Mouse (Mus musculus) frontal cortex, postnatal 36 days (tissue): ENCODE data around the gene Usp32.
A peak's percentile ranks its signal among the peaks of the same experiment; 100 is the strongest.
"Not testable (repeated sequence)": the region's sequence is repeated elsewhere in the genome, so short reads cannot be mapped to it uniquely, and the experiment has no call there.

Source experiments
- DNase-seq, 2 experiments: peaks; one replicate each; pipeline ENCODE4 v3.0.0; 2022; ENCODE audit warnings: low spot score in 2 of 2

Gene Usp32

GRCm38 (mm10) chr11:85139581-85140540 lies at the start of gene Usp32:
Usp32 (minus strand) TSS chr11:85140161.
- peak; percentile 95 to 96 for DNase-seq

DNA sequence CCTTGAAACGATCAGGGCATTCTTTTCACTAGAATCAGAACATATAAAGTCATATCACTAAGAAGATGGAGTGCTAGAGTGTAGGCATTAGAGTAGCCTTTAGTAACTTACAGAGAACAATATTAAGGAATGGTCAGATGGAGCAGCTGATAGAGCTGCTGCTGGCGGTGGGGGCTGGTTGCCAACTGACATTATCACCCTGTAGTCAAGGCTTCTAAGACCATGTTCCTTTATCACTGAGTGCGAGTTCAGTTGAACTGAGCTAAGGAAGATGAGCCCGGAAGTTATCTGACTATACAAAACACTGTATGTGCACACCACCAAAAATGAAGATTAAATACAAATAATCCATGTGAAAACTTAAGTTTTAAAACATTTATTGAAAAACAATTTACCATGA lies 49.1 kb upstream of the Usp32 start:
- no peak for DNase-seq

GRCm38 (mm10) chr11:85184839-85185238 lies 44.9 kb upstream of the Usp32 start:
- DNase-seq, result no peak

- DNase-seq, result peak in 1 of 2 experiments; percentile 23
Observed at GRCm38 (mm10) chr11:85184082-85184481, 44.1 kb upstream of the Usp32 start.

GRCm38 (mm10) chr11:85183284-85183779 lies 43.4 kb upstream of the Usp32 start:
- no peak for DNase-seq

- DNase-seq, result peak; percentile 66 to 70
Observed at GRCm38 (mm10) chr11:85182617-85183283, 42.8 kb upstream of the Usp32 start.

DNA sequence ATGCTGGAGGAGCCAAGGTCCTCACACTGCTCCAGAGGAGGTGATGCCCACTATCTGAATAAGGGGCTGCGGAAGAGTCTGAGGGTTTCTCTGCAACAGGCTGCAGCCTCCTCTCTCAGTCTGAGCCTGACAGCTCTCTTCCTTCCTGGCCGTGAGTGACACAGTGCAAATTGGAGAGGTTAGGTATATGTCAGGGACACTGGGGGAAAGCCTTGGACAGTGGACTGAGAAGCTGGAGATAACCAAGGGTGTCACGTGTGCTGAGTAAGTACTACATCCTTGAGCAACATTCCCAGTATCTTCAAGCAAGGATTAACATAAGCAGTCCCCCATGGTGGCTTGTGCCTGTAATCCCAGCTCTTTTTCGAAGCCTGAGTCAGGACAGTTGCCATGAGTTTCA lies 38.5 kb upstream of the Usp32 start:
- DNase-seq, result no peak

DNA sequence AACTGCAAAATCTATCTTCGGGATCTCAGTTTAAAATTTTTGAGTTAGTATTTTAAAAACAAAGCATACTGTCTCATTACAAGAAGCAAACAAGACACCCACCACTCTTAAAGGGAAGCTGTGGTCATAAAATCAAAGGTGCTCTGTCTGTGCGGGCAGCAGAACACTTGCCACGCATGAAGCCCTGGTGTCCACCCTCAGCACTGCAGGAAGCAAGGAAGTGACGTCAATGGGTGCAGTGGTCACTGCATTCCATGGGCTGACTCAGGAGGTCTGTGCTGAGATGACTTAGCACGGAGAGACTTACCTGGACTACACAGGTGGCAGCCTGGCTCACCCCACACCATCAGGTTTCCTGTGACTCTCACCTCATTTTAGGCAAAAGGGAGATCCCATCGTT lies 37.8 kb upstream of the Usp32 start:
- DNase-seq, result no peak

DNA sequence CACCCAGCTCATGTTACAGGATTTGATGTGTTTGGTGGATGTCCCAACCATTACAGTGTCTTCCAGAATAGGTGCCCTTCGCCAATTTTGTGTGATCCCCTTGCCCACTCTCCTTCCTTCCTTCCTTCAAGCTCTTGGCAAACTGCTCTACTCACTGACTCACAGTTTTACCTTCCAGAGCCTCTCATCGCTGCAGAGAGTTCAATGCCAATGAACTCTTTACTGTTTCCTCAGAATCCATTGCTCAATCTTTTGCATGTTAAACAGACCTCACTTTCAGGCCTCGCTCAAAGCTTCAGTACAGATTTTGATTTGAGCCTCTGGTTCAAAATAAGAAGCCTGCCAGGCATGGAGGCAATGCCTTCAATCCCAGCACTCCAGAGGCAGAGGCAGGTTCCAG lies 36.0 kb upstream of the Usp32 start:
- no peak for DNase-seq

DNA sequence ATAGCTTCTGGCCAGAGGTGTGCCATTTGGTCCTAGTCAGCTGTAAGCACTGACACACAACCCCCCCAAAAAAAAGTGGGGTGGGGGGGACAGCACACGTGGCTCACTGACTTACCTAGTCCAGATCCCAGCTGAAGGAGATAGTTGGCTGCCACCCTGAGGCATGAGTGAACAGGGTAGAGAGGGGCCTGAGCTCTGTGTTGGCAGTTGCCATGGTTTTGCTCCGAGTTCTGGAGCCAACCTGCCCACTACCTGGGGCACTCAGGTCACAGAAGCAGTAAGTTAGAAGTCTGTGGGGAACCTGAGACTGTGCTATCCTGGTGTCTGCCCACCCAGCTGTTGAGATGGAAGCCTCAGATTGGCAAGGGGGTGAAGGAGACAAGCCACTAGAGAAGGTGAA lies 30.9 kb upstream of the Usp32 start:
- DNase-seq, result no peak

DNA sequence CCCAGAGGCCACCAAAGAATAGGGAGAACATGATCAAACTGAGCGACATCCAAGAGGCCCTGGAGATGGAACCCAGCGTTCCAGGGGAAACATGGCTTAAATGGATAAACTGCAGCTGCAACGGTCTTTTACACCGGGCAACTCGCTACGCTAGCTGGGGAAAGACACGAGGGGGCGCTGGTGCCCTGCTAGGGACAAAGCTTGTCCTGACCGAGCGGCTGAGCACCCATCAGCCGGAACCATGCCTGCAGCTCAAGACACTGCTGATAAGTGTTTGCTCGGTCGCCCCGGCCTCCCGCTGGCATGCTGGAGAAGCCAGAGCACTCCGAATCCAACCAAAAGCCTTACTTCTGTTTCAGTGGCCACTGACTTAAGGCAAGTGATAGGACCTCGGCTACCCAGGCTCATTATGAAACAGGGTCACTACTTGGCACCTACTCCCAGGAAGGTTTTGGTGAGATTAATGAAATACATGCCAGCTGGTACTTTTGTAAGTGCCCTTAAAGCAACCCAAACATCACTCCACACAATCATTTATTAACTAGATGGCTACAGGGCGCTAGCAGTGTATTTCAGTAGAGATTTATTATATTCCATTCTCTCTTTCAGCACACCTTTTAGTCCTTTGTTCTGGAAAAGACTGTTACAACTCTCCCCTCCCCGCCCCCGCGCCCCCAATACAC lies 30.2 kb upstream of the Usp32 start, which contains the start of gene 1700125H20Rik:
TSS of gene 1700125H20Rik (plus strand) at position 347 of the 683 bp plus-strand sequence.
- peak; percentile 85 to 89 for DNase-seq

DNA sequence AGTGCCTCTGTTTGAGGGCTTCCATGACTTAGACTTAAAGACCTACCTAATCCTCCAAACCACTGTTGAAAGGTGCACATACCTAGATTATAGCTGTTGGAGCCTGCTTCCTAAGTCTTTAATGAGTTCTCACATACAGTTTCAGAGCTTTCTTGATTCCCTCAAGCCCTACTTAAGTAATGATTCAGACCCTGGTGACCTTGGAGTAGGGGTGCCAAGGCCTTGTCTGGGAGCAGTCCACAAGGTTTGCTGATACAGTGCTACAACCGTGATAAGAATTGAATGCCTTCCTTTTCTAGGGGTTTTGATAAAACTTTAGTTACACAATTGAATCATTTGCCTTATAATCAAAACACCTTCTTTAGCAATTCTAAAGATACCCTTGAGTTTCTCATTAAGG lies 27.5 kb upstream of the Usp32 start:
- no peak for DNase-seq

DNA sequence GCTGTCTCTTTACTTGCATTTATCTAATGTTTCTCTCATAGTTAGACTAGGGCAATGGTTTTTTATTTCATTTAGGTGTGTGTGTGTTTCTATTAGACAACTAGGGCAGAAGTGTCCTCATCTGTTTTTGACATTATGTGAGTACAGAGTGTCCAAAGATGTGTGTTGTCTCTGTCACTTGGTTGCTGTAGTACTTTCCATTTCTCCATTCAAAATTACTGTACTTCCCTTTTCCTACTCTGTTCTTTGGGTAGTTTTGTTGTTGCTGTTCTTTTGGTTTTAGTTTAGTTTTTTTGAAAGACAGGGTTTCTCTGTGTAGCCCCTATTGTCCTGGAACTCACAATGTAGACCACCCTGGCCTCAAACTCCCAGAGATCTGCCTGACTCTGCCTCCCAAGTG lies 24.4 kb upstream of the Usp32 start:
- DNase-seq, result no peak

DNA sequence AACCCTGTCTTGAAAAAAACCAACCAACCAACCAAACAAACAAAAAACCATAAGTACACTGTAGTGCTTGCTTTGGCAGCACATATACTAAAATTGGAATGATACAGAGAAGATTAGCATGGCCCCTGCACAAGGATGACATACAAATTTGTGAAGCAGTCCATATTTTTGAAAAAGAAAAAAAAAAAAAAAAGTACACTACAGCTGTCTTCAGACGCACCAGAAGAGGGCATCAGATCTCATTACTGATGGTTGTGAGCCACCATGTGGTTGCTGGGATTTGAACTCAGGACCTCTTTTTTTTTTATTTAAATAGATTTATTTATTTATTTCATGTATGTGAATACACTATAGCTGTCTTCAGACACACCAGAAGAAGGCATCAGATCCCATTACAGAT lies 23.1 kb upstream of the Usp32 start:
- DNase-seq, result not testable (repeated sequence)

DNA sequence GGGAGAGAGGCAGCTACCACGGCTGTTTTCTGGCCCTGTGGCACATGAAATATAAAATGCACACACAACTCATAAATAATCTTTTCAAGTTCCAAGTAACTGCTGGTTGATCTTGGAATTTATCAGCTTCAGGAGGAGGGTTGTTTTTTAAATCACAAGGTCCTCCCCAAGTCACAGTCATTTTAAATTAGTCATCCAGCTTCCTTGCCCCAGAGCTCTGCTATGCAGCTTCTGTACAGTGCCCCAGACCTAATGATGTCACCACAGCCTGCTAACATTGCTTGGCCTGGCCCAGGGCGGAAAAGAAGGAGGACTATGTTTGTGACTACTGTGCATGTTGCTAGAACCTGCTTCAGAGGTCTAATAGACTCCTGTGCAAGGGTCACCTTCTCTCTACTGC lies 17.3 kb upstream of the Usp32 start:
- DNase-seq, result no peak

- no peak for DNase-seq
Observed at GRCm38 (mm10) chr11:85152256-85152930, 12.4 kb upstream of the Usp32 start.

DNA sequence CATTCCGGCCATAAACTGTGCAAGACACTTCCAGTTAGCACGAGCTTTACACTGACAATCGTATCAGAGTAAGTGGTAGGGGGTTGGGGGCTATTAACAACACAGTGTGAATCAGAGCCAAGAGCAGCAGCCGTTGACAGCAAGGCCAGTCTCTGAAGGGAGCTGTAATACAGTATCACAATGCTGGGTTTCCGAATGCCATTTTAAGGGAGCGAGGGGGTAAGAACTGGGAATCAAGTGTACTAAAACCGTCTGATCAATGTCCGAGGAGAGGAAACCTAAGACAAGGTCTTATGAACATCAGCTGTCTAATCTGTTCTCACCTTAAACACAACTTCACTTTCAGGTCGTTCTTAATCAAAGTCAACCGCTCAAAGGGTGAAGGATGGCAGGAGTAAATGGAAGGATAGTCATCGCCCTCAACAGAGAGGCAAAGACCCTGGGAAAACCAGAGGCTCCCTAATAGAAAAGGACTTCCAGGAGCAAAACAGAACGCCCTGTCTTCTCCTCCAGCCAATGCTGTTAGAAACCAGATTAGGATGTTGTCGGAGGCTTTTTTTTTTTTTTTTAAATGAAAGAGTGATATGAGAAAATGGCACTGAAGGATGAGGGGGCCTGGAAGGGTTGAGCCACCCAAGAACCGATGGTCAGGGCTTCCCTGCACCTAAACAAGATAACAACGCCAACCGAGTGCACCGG lies 1.0 kb downstream of the Usp32 start:
- peak; percentile 12 to 16 for DNase-seq

DNA sequence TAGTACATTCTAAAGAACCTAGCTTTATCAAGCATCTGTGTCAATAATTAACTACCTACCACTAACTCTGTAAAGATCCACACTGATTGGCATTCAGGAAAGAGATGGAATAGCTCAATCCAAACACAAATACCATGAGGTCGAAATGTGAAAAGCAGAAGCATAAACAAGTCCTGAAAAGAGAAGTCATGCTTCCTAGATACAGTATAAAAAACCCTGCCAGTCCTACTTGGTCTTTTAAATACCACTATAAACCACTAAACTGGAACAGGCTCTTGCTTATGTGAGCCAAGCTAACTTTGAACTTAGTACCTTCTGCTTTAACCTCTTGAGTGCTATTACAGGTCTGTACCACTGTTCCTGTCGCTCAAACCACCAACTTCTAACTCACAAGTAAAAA lies 8.4 kb downstream of the Usp32 start:
- no peak for DNase-seq

- no peak for DNase-seq
Observed at GRCm38 (mm10) chr11:85128883-85129282, 11.1 kb downstream of the Usp32 start.

DNA sequence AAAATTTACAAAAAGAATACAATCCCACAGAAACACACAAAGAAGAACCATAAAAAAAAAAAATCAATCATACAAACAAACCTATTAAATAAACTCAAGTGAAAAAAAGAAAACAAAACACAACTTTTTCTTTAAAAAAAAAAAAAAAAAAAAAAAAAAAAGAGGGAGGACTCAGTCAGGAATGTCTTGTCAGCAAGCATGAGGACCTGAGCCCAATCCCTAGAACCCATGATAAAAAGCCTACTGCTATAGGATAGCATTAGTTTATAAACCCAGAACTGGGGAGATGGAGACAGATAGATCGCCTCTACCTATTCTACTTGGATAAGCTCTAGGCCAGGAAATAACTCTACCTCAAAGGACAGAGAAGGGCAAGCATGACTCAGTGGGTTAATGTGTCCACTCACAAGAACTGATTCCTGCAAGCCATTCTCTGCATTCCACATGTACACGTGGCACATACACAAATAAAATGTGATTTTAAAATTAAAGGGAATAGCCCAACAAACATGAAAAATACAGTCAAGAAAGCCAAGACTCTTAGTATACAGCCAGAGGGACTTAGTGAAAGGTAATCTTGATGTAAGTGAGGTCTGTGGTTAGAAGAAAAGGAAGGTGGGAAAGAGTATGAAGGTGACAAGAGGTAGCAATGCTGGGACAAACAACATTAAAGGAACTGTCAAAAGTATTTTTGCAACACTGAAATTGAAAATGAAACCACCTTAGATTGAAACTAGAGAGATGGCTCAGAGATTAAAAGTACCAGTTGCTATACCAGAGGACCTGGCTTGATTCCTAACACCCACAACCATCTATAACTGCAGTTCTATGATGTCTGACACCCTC lies 13.5 kb downstream of the Usp32 start:
- no peak for DNase-seq
